Mouse (Mus musculus): ENCODE data around the gene Adtrp. TPM values are rescaled to one million over a fixed set of nuclear protein-coding genes. Genes with fewer than 3 reads are reported as not detected.
A peak's percentile ranks its signal among the peaks of the same experiment; 100 is the strongest.

Gene Adtrp
- polyA plus RNA-seq, 1 experiment from 2014 or later: 8.7 TPM

DNA sequence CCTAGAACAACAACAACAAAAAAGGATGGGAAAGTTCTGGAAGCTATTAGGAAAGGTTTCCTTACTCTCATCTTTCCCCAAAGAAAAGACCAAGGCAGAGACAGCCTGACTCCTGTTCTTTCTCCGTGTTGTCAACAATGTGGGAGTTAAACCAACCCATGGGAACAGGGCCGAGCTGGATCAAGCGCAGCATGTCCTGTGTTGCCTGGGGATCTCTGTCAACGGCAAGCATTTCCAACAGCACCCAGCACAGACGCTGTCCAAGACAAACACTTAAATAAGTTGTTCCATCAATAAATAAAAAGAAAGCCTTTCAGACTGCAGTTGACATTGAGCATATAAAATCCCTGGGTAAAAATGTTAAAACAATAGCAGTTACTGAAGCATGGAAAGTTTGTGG is 17.6 kb upstream of the Adtrp start:
- no peaks in the 10 kb centered on the region; the same call in 1 of the 2 replicates for H3K9me3 ChIP-seq
- no peak overlapping the region for H3K4me3 ChIP-seq (replicated peaks)
- no peak overlapping the region for H3K27ac ChIP-seq
- no peaks in the 10 kb centered on the region for H3K4me1 ChIP-seq (replicated peaks)
- no peaks in the 10 kb centered on the region for H3K36me3 ChIP-seq
- no peak for ATAC-seq
- H3K4me2 ChIP-seq (replicated peaks): no peak overlapping the region
- no peak overlapping the region for H3K9ac ChIP-seq
- 51% methylated on average over 5 of the region's 5 CpGs for WGBS
- no peaks in the 10 kb centered on the region for H3K27me3 ChIP-seq (replicated peaks)

GRCm38 (mm10) chr13:41860603-41861405 is 13.3 kb upstream of the Adtrp start:
- Histone ChIP-seq H3K27ac (no peak overlapping the region), H3K36me3 (no peaks in the 10 kb centered on the region), H3K9ac (no peak overlapping the region), H3K9me3 (no peaks in the 10 kb centered on the region; the same call in 1 of the 2 replicates), H3K4me1 (replicated peaks) (no peaks in the 10 kb centered on the region), H3K4me2 (replicated peaks) (no peak overlapping the region), H3K4me3 (replicated peaks) (no peak overlapping the region), H3K27me3 (replicated peaks) (no peaks in the 10 kb centered on the region)
- no peak for ATAC-seq
- WGBS: 88% methylated on average over 15 of the region's 15 CpGs

- Histone ChIP-seq H3K4me3 (replicated peaks) (no peak overlapping the region), H3K27me3 (replicated peaks) (no peaks in the 10 kb centered on the region), H3K27ac (no peak overlapping the region), H3K4me2 (replicated peaks) (no peak overlapping the region), H3K4me1 (replicated peaks) (no peaks in the 10 kb centered on the region), H3K9me3 (no peaks in the 10 kb centered on the region), H3K9ac (no peak overlapping the region), H3K36me3 (no peaks in the 10 kb centered on the region)
- 76% methylated on average over 13 of the region's 13 CpGs for WGBS
- no peak for ATAC-seq
Measured at GRCm38 (mm10) chr13:41855206-41856185, 8.0 kb upstream of the Adtrp start.

GRCm38 (mm10) chr13:41850727-41851378 is 3.4 kb upstream of the Adtrp start:
- Histone ChIP-seq H3K9ac (no peak overlapping the region), H3K9me3 (no peaks in the 10 kb centered on the region), H3K4me2 (replicated peaks) (no peak overlapping the region), H3K4me3 (replicated peaks) (no peak overlapping the region), H3K27me3 (replicated peaks) (no peaks in the 10 kb centered on the region), H3K36me3 (no peaks in the 10 kb centered on the region), H3K4me1 (replicated peaks) (no peaks in the 10 kb centered on the region), H3K27ac (no peak overlapping the region)
- no peak for ATAC-seq
- 72% methylated on average over 3 of the region's 3 CpGs for WGBS

DNA sequence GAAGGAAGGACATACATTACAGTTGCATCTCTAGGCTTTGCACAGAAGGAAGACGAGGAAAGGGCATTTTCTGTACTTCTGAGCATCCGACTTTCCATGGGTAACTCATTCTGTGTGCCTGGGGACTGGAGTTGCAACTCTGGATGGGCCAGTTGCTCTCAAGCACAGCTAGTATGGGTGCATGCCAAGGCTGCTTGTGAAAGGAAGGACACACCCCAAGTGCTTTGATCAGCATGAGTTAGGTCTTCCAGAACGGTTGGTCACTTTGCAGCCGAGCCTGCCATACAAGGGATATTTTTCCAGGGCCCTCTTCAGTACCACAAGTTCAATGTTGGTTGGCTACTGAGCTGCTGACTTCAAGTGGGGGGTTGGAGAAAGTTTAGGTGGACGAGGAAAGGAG is 968 bp downstream of the Adtrp start:
- Histone ChIP-seq H3K27ac (no peak overlapping the region), H3K9ac (no peak overlapping the region), H3K27me3 (replicated peaks) (no peaks in the 10 kb centered on the region), H3K9me3 (no peaks in the 10 kb centered on the region), H3K4me2 (replicated peaks) (no peak overlapping the region), H3K36me3 (no peaks in the 10 kb centered on the region), H3K4me3 (replicated peaks) (no peak overlapping the region), H3K4me1 (replicated peaks) (no peaks in the 10 kb centered on the region)
- WGBS: 83% methylated on average over 5 of the region's 5 CpGs
- no peak for ATAC-seq

DNA sequence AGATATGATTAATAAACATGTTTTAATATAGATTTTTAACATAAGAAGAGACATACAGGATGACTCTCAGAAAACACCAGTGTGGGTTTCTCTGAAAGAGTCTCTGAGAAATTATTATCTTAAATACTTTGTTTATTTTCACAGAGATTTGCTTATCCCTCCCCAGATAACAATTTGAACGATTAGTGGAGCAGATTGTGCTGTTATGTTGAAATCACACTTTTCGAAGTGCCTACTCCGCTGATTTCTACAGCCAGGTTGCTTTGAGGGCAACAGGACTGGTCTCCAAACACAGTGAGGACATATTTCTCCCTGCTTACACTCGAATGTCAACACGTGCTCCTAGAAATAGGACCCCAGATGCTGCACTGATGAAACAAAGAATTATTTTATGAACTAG is 2.5 kb downstream of the Adtrp start:
- Histone ChIP-seq H3K36me3 (no peaks in the 10 kb centered on the region), H3K9ac (no peak overlapping the region), H3K27ac (no peak overlapping the region), H3K9me3 (no peaks in the 10 kb centered on the region), H3K4me3 (replicated peaks) (no peak overlapping the region), H3K4me2 (replicated peaks) (no peak overlapping the region), H3K4me1 (replicated peaks) (no peaks in the 10 kb centered on the region), H3K27me3 (replicated peaks) (no peaks in the 10 kb centered on the region)
- 51% methylated on average over 5 of the region's 5 CpGs for WGBS
- no peak for ATAC-seq

GRCm38 (mm10) chr13:41844071-41844470 is 3.4 kb downstream of the Adtrp start:
- Histone ChIP-seq H3K9me3 (no peaks in the 10 kb centered on the region), H3K4me2 (replicated peaks) (no peak overlapping the region), H3K36me3 (no peaks in the 10 kb centered on the region), H3K27me3 (replicated peaks) (no peaks in the 10 kb centered on the region), H3K4me3 (replicated peaks) (no peak overlapping the region), H3K9ac (no peak overlapping the region), H3K4me1 (replicated peaks) (no peaks in the 10 kb centered on the region), H3K27ac (no peak overlapping the region)
- 73% methylated on average over 4 of the region's 4 CpGs for WGBS
- ATAC-seq: no peak

- no peak for ATAC-seq
Measured at GRCm38 (mm10) chr13:41833614-41834139, 13.8 kb downstream of the Adtrp start.

DNA sequence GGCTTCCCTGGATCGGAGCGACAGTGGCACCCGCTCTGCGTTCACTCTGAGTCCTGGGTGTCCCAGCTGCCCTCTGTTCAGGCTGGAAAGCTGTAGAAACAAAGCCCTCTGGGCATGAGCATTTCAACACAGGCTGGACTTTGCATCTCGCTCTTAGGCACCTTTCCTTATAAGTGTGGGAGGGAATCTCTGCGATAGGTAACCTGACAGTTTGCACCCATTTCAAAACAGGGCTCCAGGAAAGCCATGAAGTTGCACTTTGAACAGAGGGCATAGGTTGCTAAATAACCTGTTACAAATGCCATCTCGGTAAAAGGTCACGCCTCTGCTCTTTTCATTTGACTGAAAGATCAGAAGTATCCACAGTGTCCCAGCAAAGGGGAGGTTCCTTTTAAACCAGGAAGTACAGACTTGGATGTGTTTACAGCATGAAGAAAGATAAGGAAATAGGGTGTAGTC is 19.2 kb downstream of the Adtrp start:
- 84% methylated on average over 8 of the region's 8 CpGs for WGBS
- H3K27ac ChIP-seq: peak overlapping the region; percentile 55
- no peak overlapping the region for H3K9ac ChIP-seq

More at GRCm38 (mm10) chr13:41833614-41834139, 13.8 kb downstream of the Adtrp start:
- no peaks in the 10 kb centered on the region for H3K36me3 ChIP-seq
- 85% methylated on average over 8 of the region's 8 CpGs for WGBS
- H3K4me3 ChIP-seq (replicated peaks): no peak overlapping the region
- H3K9ac ChIP-seq: no peak overlapping the region
- H3K9me3 ChIP-seq: no peaks in the 10 kb centered on the region
- no peaks in the 10 kb centered on the region for H3K27me3 ChIP-seq (replicated peaks)
- no peak overlapping the region for H3K27ac ChIP-seq
- H3K4me2 ChIP-seq (replicated peaks): no peak overlapping the region
- no peaks in the 10 kb centered on the region for H3K4me1 ChIP-seq (replicated peaks)

DNA sequence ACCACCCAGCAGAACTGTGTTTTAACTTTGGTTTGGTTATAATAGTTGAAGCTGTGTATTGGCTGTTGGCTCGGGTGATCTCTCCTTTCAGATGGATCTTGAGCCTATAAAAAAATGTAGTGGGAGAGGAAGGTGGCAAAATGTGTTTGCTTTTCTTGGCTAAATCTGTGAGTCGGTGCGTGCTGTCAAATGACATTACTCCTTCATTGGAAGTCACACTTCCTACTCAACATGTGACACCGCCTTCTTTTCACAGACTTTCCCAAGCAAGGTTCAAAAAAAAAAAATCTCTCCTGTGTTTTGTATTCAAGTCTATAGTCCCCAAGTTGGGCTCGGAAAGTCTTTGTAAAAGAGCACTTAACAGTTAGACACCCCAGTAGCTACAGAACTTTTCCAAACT is 19.9 kb downstream of the Adtrp start:
- H3K4me2 ChIP-seq (replicated peaks): no peak overlapping the region
- WGBS: 89% methylated on average over 5 of the region's 5 CpGs
- no peak for ATAC-seq
- H3K36me3 ChIP-seq: no peaks in the 10 kb centered on the region
- no peak overlapping the region for H3K27ac ChIP-seq
- no peaks in the 10 kb centered on the region for H3K9me3 ChIP-seq
- H3K4me3 ChIP-seq (replicated peaks): no peak overlapping the region
- no peaks in the 10 kb centered on the region for H3K27me3 ChIP-seq (replicated peaks)
- no peaks in the 10 kb centered on the region for H3K4me1 ChIP-seq (replicated peaks)
- H3K9ac ChIP-seq: no peak overlapping the region

More for the DNA sequence above, 19.2 kb downstream of the Adtrp start:
- peak; percentile 94 for ATAC-seq
- Histone ChIP-seq H3K4me1 (replicated peaks) (no peaks in the 10 kb centered on the region), H3K4me3 (replicated peaks) (no peak overlapping the region), H3K9me3 (no peaks in the 10 kb centered on the region), H3K27me3 (replicated peaks) (no peaks in the 10 kb centered on the region), H3K4me2 (replicated peaks) (no peak overlapping the region), H3K36me3 (no peaks in the 10 kb centered on the region)

DNA sequence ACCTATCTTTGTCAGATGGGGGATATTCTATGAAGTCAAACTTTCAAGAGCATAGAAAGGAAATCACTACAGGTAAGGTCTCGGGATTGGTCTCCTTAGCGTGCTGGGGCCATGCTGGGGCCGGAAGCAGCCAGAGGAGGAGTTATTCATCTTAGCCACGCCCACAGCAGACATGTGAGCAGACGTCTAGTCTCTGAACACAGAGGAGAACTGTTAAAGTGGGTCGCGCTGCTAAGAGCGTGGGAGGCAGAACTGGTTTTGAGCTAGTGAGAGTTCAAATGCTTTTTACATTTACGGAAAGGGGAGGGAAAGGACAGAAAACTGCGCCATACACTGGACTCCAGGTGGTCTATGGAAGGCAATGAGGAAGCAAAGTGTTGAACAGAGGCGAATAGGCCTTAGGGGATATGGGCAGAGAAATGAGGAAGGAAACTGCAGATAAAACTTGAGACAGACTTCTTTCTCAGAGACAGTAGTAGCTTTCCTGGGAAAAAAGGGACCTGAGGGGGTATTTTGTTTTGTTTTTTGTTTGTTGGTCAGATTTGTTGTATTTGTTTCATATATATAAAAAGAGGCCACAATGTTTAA is 22.0 kb downstream of the Adtrp start:
- Histone ChIP-seq H3K9ac (no peak overlapping the region), H3K27ac (no peak overlapping the region), H3K4me3 (replicated peaks) (no peak overlapping the region), H3K4me1 (replicated peaks) (no peaks in the 10 kb centered on the region), H3K36me3 (no peaks in the 10 kb centered on the region), H3K4me2 (replicated peaks) (no peak overlapping the region), H3K27me3 (replicated peaks) (no peaks in the 10 kb centered on the region), H3K9me3 (no peaks in the 10 kb centered on the region)
- WGBS: 70% methylated on average over 11 of the region's 11 CpGs
- no peak for ATAC-seq

Measured in intestine, embryonic 15.5 days (tissue).